In the genomic region with DNA sequence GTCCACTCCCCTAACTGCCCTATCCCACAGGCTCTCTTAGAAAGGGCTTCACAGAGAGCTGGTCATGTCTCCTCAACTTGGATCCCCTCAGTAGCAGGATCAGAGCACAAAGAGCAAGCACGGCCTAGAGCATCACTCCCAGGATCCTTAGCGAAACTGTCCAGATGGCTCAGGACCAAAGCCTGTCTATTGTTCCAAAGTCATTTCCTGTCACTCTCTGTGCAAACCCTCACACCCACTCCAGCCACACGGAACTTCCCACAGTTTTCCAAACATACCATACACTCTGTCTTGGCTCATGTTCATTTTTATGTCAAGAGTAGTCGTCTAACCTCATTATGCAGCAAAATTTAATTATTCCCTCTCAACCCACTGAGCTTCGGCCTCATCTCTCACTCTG, we compare ENCODE assay signal across 11 mouse cellular contexts. TPM values are rescaled to one million over a fixed set of nuclear protein-coding genes. Genes with fewer than 3 reads are reported as not detected.
A peak's percentile ranks its signal among the peaks of the same experiment; 100 is the strongest.
DNase-seq lines count a peak whose midpoint lies in the region; ATAC-seq and TF ChIP-seq lines count a peak whose summit lies in the region.
"Had no signal": no experiment of that assay in that cellular context is flagged by ENCODE, and none has a peak within 500 bp of the region (broad histone marks: within the 10 kb centered on the region; RNA-seq: fewer than 3 reads in every experiment).

No protein-coding gene starts in this region.

- H3K4me2 ChIP-seq in embryonic facial prominence, embryonic 12.5 days (replicated peaks): no peak overlapping the region
- no peak overlapping the region for H3K4me2 ChIP-seq in limb, embryonic 14.5 days (replicated peaks; ENCODE audit: low read depth, low read length, severe bottlenecking)
- no peak overlapping the region for H3K4me2 ChIP-seq in forebrain, embryonic 16.5 days (ENCODE audit: low read length)
- H3K4me2 ChIP-seq: forebrain, embryonic 12.5 days; liver, embryonic 15.5 days had no signal

- intact Hi-C loops in heart, postnatal 14 days (cut with DNase I): loop anchor here (2.0 kb wide), 1 partner anchor 40 kb away; a partner anchor contains a TSS

- peak; percentile 49 for DNase-seq in embryo, embryonic 10 days (ENCODE audit: low spot score)
- DNase-seq in embryo, embryonic 11 days: no peak
- peak; percentile 46 to 50 for DNase-seq in heart, postnatal 14 days
- no peak for DNase-seq in limb, embryonic 14.5 days (ENCODE audit: low spot score)
- DNase-seq in left cerebral cortex, adult 8-10 months (ENCODE audit: low spot score in 2 of 2): no peak
- no peak for DNase-seq in frontal cortex, postnatal 10 days (ENCODE audit: low spot score in 2 of 2)
- DNase-seq: B cell, adult 2 months had no signal

- no peak for ATAC-seq in embryonic facial prominence, embryonic 12.5 days (ENCODE audit: insufficient number of reproducible peaks, insufficient read depth, low FRiP score, low TSS enrichment)
- no peak for ATAC-seq in limb, embryonic 14.5 days (ENCODE audit: low FRiP score, low read depth)
- no peak for ATAC-seq in forebrain, embryonic 16.5 days

- TF ChIP-seq POLR2A in limb, embryonic 14.5 days (IDR thresholded peaks at IDR 0.05; ENCODE audit: borderline replicate concordance, extremely low read depth, insufficient read depth, insufficient read length): no peak

- H3K4me1 ChIP-seq in embryonic facial prominence, embryonic 12.5 days: peaks cover 30% of the 10 kb centered on the region
- peaks cover 21% of the 10 kb centered on the region for H3K4me1 ChIP-seq in limb, embryonic 14.5 days (ENCODE audit: control insufficient read depth, insufficient read depth, low read length)
- H3K4me1 ChIP-seq in forebrain, embryonic 16.5 days (replicated peaks; ENCODE audit: control insufficient read depth, insufficient read depth, low read length): no peaks in the 10 kb centered on the region
- H3K4me1 ChIP-seq: forebrain, embryonic 12.5 days had no signal

- H3K9me3 ChIP-seq in embryonic facial prominence, embryonic 12.5 days: no peaks in the 10 kb centered on the region
- H3K9me3 ChIP-seq in limb, embryonic 14.5 days (ENCODE audit: control insufficient read depth, low read length): no peaks in the 10 kb centered on the region
- H3K9me3 ChIP-seq in forebrain, embryonic 16.5 days (ENCODE audit: control insufficient read depth, low read length): no peaks in the 10 kb centered on the region
- H3K9me3 ChIP-seq: forebrain, embryonic 12.5 days; liver, embryonic 15.5 days had no signal

- H3K9ac ChIP-seq in embryonic facial prominence, embryonic 12.5 days: no peak overlapping the region
- H3K9ac ChIP-seq in limb, embryonic 14.5 days (ENCODE audit: low read depth, low read length, severe bottlenecking): no peak overlapping the region
- H3K9ac ChIP-seq in forebrain, embryonic 16.5 days (replicated peaks; ENCODE audit: low read depth, low read length): no peak overlapping the region
- H3K9ac ChIP-seq: forebrain, embryonic 12.5 days; liver, embryonic 15.5 days had no signal

- no peaks in the 10 kb centered on the region for H3K36me3 ChIP-seq in embryonic facial prominence, embryonic 12.5 days
- H3K36me3 ChIP-seq in limb, embryonic 14.5 days (ENCODE audit: control insufficient read depth, insufficient read depth, low read length): peaks cover 4% of the 10 kb centered on the region; the same call in 1 of the 2 replicates
- H3K36me3 ChIP-seq in forebrain, embryonic 16.5 days (ENCODE audit: control insufficient read depth, insufficient read depth): no peaks in the 10 kb centered on the region
- H3K36me3 ChIP-seq: forebrain, embryonic 12.5 days; liver, embryonic 15.5 days had no signal

- WGBS in embryonic facial prominence, embryonic 12.5 days: 48% methylated on average over 5 of the region's 5 CpGs
- WGBS in limb, embryonic 14.5 days: 59% methylated on average over 5 of the region's 5 CpGs
- WGBS in forebrain, embryonic 16.5 days: 50% methylated on average over 5 of the region's 5 CpGs

- no peak overlapping the region for H3K4me3 ChIP-seq in embryonic facial prominence, embryonic 12.5 days
- H3K4me3 ChIP-seq in limb, embryonic 14.5 days (replicated peaks; ENCODE audit: low read length): no peak overlapping the region
- H3K4me3 ChIP-seq in forebrain, embryonic 16.5 days (replicated peaks; ENCODE audit: low read length): no peak overlapping the region
- H3K4me3 ChIP-seq: forebrain, embryonic 12.5 days; liver, embryonic 15.5 days had no signal

- H3K27ac ChIP-seq in embryonic facial prominence, embryonic 12.5 days: peak overlapping the region; percentile 33; the same call in 1 of the 2 replicates
- peak overlapping the region; percentile 52; the same call in 1 of the 2 replicates for H3K27ac ChIP-seq in limb, embryonic 14.5 days (replicated peaks; ENCODE audit: low read depth, low read length)
- no peak overlapping the region for H3K27ac ChIP-seq in forebrain, embryonic 16.5 days (ENCODE audit: low read length)
- H3K27ac ChIP-seq: forebrain, embryonic 12.5 days; liver, embryonic 15.5 days had no signal

- no peaks in the 10 kb centered on the region for H3K27me3 ChIP-seq in embryonic facial prominence, embryonic 12.5 days
- no peaks in the 10 kb centered on the region for H3K27me3 ChIP-seq in limb, embryonic 14.5 days (ENCODE audit: control insufficient read depth, insufficient read depth, low read length)
- H3K27me3 ChIP-seq in forebrain, embryonic 16.5 days (replicated peaks; ENCODE audit: control insufficient read depth, insufficient read depth, low read length): no peaks in the 10 kb centered on the region
- H3K27me3 ChIP-seq: forebrain, embryonic 12.5 days; liver, embryonic 15.5 days had no signal

RNA-seq across cellular contexts. Expression of a gene that starts 40.6 kb away (rescaled TPM):
- polyA plus RNA-seq in embryonic facial prominence, embryonic 12.5 days (2016; fragmentation: Nextera tagmentation; extraction: Ambion mirVana): 117 and 121 TPM in 2 replicates
- total RNA-seq in heart, postnatal 14 days (2021): 10 to 100 TPM; 60.8 to 65.8 TPM
- 84.9 and 119 TPM in 2 replicates for polyA plus RNA-seq in limb, embryonic 14.5 days (2012; rRNA removed)
- polyA plus RNA-seq in limb, embryonic 14.5 days (2014; fragmentation: Nextera tagmentation; extraction: Ambion mirVana): 118 and 131 TPM in 2 replicates
- 10 to 100 TPM; 20.8 to 25.4 (median 23.8) TPM for total RNA-seq in left cerebral cortex, adult 8-10 months (2022)
- 23.7 and 23.8 TPM in 2 replicates for polyA plus RNA-seq in forebrain, embryonic 16.5 days (2015; fragmentation: Nextera tagmentation; extraction: Ambion mirVana)

Comparison
In these comparisons a context has a peak if more than half of its experiments do, and no peak if none do; other contexts are left out.
1. DNase-seq: peak in embryo, embryonic 10 days (single experiment) and heart, postnatal 14 days (2 of 2); none in embryo, embryonic 11 days (single experiment), limb, embryonic 14.5 days (single experiment), left cerebral cortex, adult 8-10 months (0 of 2) and frontal cortex, postnatal 10 days (0 of 2).